Mouse (Mus musculus) gastrocnemius, postnatal 14 days (tissue): ENCODE measurements around the gene Fkbp10. TPM values are rescaled to one million over a fixed set of nuclear protein-coding genes. Genes with fewer than 3 reads are reported as not detected.

Experiments used
- DNase-seq: peaks from one replicate; pipeline ENCODE4 v3.0.0; 2021; ENCODE audit warnings: mixed read lengths
- intact Hi-C: fragments of 180-260 bp; cut with DNase I; formaldehyde crosslinking; loops from one replicate; pipeline ENCODE4 v1.15.1; 2025; ENCODE audit warnings: low total_unique reads
- total RNA-seq, 2 experiments: library from RNA; stranded (reverse); gene quantifications; 2 replicates each; pipeline ENCODE4 v1.2.3; 2021

Fkbp10 gene
- total RNA-seq, 2 experiments from 2014 or later = 26.1 to 31.3 TPM

- DNase-seq = no peak
- intact Hi-C loops = no loop called here
Observed at GRCm38 (mm10) chr11:100391884-100392345, 23.6 kb upstream of the Fkbp10 start.

DNA sequence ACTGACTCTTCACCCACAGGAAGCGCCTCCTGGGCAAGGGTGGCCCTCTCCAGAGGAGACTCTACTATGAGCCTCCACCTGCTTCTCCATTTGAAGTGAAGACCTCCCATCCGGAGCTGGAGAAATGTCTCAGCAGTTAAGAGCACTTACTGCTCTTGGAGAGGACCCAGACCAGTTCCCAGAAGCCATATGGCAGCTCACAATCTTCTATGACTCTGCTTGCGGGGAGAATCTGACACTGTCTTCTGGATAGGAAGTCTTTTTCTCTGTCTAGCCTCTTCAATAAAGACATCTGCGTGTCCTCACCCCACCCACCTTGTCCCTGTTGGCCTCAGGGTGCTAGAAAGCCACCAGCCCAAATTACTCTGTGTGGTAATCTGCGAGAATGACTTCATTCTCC is 22.5 kb upstream of the Fkbp10 start:
- DNase-seq = no peak
- intact Hi-C loops = no loop called here

GRCm38 (mm10) chr11:100393733-100394132 is 21.8 kb upstream of the Fkbp10 start:
- intact Hi-C loops = no loop called here
- DNase-seq = peak; percentile 42

DNA sequence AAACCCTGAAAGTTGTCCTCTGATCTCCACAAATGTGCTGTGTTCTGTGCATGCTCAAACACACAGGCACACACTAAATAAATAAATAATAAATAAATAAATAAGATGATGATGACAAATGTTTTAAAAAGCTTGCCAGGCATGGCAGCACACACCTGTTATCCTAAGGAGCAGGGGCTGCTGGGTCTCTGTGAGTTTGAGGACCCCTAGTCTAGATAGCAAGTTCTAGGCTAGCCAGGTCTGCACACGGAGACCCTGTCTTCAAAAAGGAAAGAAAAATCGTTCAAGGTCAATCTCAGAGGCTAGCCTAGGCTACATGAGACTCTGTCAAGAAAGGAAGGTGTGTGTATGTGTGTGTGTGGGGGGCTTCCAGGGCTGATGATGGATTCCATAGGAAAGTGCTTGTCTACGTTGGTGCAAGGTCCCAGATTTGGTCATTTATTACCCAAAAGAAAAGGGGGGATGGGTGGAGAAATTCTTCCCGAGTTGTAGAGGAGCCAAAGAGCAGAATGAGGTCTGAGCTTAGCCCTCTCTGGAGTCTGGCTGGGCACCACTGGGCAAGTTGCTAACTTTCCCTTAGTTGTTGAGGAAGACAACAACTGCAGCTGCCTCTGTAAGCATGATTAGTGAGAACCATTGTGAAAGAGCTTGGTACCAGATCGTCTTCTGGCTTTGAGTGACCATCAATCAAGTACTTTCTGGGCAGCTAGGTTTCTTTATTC is 21.0 kb upstream of the Fkbp10 start:
- no peak for DNase-seq
- intact Hi-C loops = no loop called here

- intact Hi-C loops = no loop called here
- peak; percentile 77 for DNase-seq
Observed at GRCm38 (mm10) chr11:100395200-100395599, 20.3 kb upstream of the Fkbp10 start.

GRCm38 (mm10) chr11:100395861-100396631 is 19.5 kb upstream of the Fkbp10 start:
- peak; percentile 37 for DNase-seq
- intact Hi-C loops = no loop called here

DNA sequence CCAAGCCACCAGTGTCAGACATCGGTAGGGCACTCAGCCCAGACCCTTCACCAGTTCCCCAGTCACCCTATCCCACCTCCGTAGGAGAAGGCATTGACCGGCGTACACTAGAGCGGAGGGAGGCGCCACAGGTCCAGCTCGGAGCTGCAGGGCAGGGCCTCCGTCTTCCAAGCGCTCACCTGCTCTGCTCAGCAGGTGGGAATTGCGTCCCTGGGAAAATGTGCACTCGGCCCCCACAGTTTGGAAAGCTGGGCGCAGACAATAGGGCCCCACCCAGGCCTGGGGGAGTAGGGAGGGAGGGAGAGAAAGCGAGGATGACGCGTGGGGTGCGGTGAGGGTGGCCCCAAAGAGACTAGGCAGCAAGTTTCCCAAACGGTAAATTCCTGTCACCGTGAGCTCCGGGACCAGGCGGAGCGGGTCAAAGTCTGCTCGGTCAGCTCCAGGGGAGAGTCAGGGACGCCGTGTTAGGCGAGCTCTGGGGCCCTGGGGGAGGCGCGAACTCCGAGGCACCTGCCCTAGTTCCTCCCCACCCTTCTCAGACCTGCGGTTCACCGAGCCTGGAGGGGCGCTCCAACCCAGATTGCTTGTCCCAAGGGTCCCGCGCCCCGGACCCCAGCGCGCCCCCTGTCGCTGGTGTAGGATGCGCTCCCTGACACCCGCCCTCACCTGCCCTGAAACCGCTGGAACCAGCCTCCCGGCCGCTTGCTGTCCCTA is 18.5 kb upstream of the Fkbp10 start:
- DNase-seq = peak; percentile 49
- intact Hi-C loops = no loop called here

GRCm38 (mm10) chr11:100397600-100398389 is 17.7 kb upstream of the Fkbp10 start, which contains the start of gene Jup:
TSS of gene Jup (minus strand) at chr11:100397763.
- DNase-seq = peak; percentile 100
- intact Hi-C loops = no loop called here

DNA sequence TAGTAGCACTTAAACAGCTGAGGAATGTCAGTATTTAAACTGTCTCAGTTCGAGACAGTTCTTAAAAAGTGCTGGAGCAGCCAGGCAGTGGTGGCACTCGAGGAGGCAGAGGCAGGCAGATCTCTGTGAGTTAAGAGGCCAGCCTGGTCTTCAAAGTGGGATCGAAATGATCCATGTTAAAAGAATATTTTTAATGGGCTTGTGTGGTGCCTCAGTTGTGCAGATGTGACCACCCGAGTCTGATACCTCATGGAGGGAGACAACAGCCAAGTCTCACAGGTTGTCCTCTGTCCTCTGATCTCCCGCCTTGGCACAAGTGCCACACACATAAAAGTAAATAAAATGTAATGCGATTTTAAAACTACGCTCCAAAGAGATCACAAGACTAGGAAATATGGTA is 17.0 kb upstream of the Fkbp10 start:
- DNase-seq = no peak
- intact Hi-C loops = no loop called here

- intact Hi-C loops = no loop called here
- DNase-seq = no peak
Observed at GRCm38 (mm10) chr11:100399320-100399719, 16.2 kb upstream of the Fkbp10 start.

DNA sequence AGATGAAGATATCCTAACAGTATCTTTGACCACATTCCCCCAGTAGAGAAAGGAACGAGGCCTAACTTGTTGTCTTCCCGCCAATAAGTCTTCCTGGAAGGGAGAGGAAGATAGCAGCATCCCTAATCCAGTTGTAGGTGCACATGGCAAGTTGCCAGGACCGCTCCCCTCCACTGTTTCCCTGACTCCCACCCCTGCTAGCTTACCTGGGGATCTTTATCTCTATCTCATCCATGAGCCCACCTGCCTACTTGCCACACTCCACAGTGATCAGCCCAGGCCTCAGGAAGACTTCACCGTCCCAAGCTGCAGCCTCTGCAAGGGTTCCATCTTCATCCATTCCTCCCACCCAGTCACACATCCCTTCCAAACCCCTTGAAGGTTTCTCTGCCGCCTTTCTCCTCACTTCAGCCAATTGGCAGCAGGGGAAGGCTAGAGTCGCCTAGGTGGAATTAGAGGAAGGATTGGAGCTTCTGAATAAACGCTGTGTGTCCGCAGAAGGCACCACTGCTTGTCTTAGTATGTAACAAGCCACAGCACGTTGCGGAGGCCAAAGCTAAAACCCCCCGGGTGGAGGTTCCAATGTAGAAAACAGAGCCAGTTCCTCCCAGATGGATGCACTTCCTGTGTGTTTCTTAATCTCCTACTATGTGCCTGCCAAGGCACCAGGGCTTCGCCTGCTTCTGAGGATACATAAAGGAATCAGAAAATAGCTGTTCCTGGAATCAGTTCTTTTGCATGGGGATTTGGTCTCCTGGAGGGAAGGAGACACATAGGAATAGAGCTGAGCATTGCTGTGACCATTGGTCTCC is 15.6 kb upstream of the Fkbp10 start:
- no peak for DNase-seq
- intact Hi-C loops = no loop called here

DNA sequence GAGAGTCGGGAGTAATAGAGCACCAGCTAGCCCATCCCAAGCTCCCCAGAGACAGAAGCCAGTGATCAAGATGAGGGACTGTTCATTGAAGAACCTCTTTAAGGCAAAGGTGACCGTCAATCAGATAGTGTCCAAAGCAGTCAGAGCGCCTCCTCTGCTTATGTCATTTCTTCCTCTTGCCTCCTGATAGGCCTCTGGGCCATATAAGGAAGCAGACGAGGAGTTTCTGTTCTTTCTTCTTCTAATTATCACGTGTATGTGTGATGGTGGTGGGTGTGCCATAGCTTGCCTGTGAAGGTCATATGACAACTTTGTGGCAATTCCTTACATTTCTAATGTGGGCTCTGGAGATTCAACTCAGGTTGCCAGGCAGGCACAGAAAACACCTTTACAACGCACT is 14.7 kb upstream of the Fkbp10 start:
- intact Hi-C loops = no loop called here

DNA sequence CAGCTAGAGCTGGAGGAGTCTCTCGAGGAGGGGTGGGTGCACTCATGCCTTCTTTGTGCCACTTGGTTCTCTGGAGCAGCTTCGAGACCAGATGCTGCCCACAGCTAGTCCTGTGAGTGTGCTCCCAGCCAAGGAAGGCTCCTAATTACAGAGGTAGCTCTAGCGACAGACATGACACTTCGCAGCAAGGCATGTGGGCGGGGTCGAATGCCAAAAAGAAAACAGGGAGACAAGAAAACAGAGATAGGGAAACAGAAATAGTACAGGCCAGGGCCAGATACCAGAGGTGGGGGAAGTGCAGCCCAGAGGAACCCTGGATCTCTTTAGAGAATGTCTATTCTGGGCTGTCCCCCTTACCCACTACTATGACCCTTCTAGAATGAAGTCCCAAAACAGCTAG is 13.3 kb upstream of the Fkbp10 start:
- intact Hi-C loops = no loop called here
- DNase-seq = no peak

More for the DNA sequence above, 14.7 kb upstream of the Fkbp10 start:
- DNase-seq = no peak

DNA sequence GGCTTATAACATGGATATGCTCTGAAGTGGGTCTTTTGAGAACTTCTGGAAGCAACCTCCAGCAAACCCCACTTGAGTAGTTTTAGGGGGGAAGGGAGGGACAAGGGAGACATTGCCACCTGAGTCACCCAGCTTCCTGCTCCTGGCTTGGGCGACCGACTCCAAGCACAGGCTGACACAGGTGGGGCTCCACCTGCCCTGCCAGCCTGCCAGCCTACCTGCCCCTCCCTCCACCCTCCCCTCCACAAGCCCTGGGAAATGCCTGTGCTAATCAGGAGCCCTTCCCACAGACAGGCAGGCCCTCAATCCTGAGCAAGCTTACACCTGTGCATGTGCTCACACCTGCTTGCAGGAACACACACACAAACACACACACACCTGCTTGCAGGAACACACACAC is 12.8 kb upstream of the Fkbp10 start:
- DNase-seq = no peak
- intact Hi-C loops = no loop called here

GRCm38 (mm10) chr11:100403445-100404134 is 11.9 kb upstream of the Fkbp10 start:
- intact Hi-C loops = no loop called here
- DNase-seq = no peak

- intact Hi-C loops = no loop called here
Observed at GRCm38 (mm10) chr11:100404456-100405074, 10.9 kb upstream of the Fkbp10 start.

GRCm38 (mm10) chr11:100406273-100406672 is 9.2 kb upstream of the Fkbp10 start:
- intact Hi-C loops = no loop called here
- no peak for DNase-seq

More at GRCm38 (mm10) chr11:100404456-100405074, 10.9 kb upstream of the Fkbp10 start:
- no peak for DNase-seq
